Comparison of ENCODE assay signal across 8 mouse cellular contexts in the genomic region with DNA sequence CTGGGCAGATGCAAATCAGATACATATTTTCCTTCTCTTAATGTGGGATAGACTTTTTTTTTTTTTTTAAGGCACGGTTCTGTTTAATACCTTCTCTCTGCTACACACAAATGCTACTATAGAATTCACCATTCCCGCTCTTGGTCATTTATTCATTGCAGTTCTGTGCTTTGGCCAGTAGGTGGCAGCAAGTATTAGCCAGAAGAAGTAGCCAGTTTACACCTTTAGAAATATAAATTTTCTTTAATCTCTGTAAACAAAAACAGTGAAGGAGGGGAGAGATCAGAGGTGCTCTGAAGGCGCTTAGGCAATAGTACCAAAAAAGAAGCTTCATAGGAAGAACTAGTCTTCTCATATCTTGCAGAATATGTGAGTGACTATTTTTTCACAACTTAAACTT. TPM values are rescaled to one million over a fixed set of nuclear protein-coding genes. Genes with fewer than 3 reads are reported as not detected.
DNase-seq lines count a peak whose midpoint lies in the region; ATAC-seq and TF ChIP-seq lines count a peak whose summit lies in the region.

No protein-coding gene starts in this region.

- H3K9ac ChIP-seq in heart, adult 2 months (ENCODE audit: low read depth, low read length), result no peak overlapping the region
- no peak overlapping the region for H3K9ac ChIP-seq in heart, embryonic 12.5 days

- no peaks in the 10 kb centered on the region for H3K36me3 ChIP-seq in heart, adult 2 months (ENCODE audit: control insufficient read depth, insufficient read depth, low read length)
- no peaks in the 10 kb centered on the region for H3K36me3 ChIP-seq in heart, embryonic 12.5 days

- intact Hi-C loops in heart, adult 2 months (cut with DNase I), result loop anchor here (1.0 kb wide), 1 partner anchor 228 kb away; no protein-coding TSS in a partner anchor

- no peak overlapping the region for H3K27ac ChIP-seq in heart, adult 2 months
- H3K27ac ChIP-seq in heart, embryonic 12.5 days (ENCODE audit: poor library complexity, severe bottlenecking), result no peak overlapping the region

- H3K9me3 ChIP-seq in heart, embryonic 12.5 days (replicated peaks), result no peaks in the 10 kb centered on the region

- WGBS in heart, adult 2 months, result 4% methylated on average over 3 of the region's 3 CpGs
- WGBS in heart, embryonic 12.5 days, result 2% methylated on average over 3 of the region's 3 CpGs

- no peak for TF ChIP-seq POLR2A in heart, adult 2 months (IDR thresholded peaks at IDR 0.05; ENCODE audit: insufficient read depth, low read depth, low read length)

- H3K4me1 ChIP-seq in heart, adult 2 months (ENCODE audit: control insufficient read depth, insufficient read depth, low read length), result no peaks in the 10 kb centered on the region
- no peaks in the 10 kb centered on the region for H3K4me1 ChIP-seq in heart, embryonic 12.5 days (replicated peaks)

- no peak for TF ChIP-seq EP300 in heart, adult 2 months (IDR thresholded peaks at IDR 0.05; ENCODE audit: insufficient read depth, low read depth, low read length)

- no peak for DNase-seq in heart, adult 2 months
- DNase-seq in A20 (ENCODE audit: low read depth, low spot score) (peak; percentile 56), R1 (ENCODE audit: low read depth, low spot score) (peak; percentile 60)
- peak; percentile 62 for DNase-seq in embryo, embryonic 10 days (ENCODE audit: low spot score)
- peak; percentile 45 for DNase-seq in layer of hippocampus, adult 9-10 months (ENCODE audit: low spot score)
- DNase-seq in urinary bladder, adult 18-20 months (ENCODE audit: low spot score in 2 of 2), result no peak

- no peaks in the 10 kb centered on the region for H3K27me3 ChIP-seq in heart, adult 2 months (ENCODE audit: control insufficient read depth, insufficient read depth, low read length)
- no peaks in the 10 kb centered on the region for H3K27me3 ChIP-seq in heart, embryonic 12.5 days (replicated peaks)

- TF ChIP-seq CTCF in heart, adult 2 months (IDR thresholded peaks at IDR 0.05), result peak; percentile 84

- no peak for ATAC-seq in heart, embryonic 12.5 days (ENCODE audit: insufficient number of reproducible peaks, low FRiP score)
- 0 out of 2 replicates have a peak, but pooled peaks have one; percentile 67 for ATAC-seq in neutrophil, adult 5-6 weeks (ENCODE audit: extremely low read depth, insufficient number of reproducible peaks, low FRiP score, poor library complexity, severe bottlenecking)

- no peak overlapping the region for H3K4me2 ChIP-seq in heart, embryonic 12.5 days

- no peak overlapping the region for H3K4me3 ChIP-seq in heart, adult 2 months
- no peak overlapping the region for H3K4me3 ChIP-seq in heart, embryonic 12.5 days

- H3K79me2 ChIP-seq in heart, adult 2 months (replicated peaks; ENCODE audit: control insufficient read depth, insufficient read depth, low read length), result no peaks in the 10 kb centered on the region

RNA-seq across cellular contexts. Expression of gene Vps13a, which starts 22.0 kb away (rescaled TPM):
- 10 to 100 TPM; 31.4 to 34.9 TPM for total RNA-seq in heart, adult 2 months (2021)
- 3.2 and 7.8 TPM in 2 replicates for polyA plus RNA-seq in heart, adult 2 months (2012; rRNA removed)
- polyA plus RNA-seq in heart, embryonic 12.5 days (2016; fragmentation: Nextera tagmentation; extraction: Ambion mirVana), result 8.5 and 8.7 TPM in 2 replicates
- 100 and 111 TPM in 2 replicates for total RNA-seq in neutrophil, adult 5-6 weeks (2017)

Comparison
In these comparisons a context has a peak if more than half of its experiments do, and no peak if none do; other contexts are left out.
1. DNase-seq: peak in A20 (single experiment), R1 (single experiment), embryo, embryonic 10 days (single experiment) and layer of hippocampus, adult 9-10 months (single experiment); none in heart, adult 2 months (0 of 2) and urinary bladder, adult 18-20 months (0 of 2).